Comparison of ENCODE assay signal across 13 mouse cellular contexts in the genomic region with DNA sequence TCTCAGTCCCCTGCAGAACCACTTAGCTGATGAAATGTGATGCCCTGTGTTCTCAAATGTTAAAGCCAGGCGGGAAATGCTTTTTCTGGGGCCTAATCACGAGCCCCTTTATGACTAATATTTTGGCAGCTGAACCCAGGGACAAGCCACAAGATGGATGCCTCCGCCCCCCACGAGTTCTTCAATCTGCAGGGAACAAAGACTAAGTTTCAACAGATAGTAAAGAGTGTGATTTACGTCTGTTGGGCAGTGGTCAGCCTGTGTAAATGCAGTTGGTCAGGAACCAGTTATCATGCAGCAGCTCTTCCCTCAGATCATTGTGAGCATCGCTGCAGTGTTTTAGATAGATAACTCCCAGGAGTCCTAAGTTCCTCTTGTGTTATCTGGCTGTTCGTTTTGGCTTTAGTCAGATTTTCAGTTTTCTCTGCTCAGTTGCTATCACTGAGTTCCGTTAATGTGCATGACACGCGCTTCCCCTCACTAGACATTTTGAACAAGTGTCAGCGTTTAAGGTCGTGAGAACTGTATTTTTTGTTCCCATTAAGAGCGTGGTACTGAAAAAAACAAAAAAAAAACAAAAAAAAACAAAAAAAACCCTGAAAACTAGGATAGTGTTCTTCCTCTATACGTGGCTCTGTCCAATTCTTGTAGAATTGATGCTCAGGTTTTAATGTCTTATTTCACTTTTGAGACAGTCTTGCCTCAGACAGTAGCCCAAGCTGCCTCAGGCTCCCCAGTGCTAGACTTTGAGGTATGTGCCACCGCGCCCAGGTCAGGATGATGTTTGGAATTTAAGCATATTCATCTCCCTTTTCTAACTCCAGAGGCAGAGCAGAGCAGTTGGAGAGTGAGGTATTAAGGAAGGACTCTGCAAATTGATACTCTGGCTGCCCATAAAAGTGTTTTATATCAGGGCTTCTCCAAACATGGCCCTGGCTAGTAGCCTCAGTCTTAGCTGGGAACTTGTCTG. TPM values are rescaled to one million over a fixed set of nuclear protein-coding genes. Genes with fewer than 3 reads are reported as not detected.
DNase-seq lines count a peak whose midpoint lies in the region; ATAC-seq and TF ChIP-seq lines count a peak whose summit lies in the region.
"Had no signal": no experiment of that assay in that cellular context is flagged by ENCODE, and none has a peak within 500 bp of the region (broad histone marks: within the 10 kb centered on the region; RNA-seq: fewer than 3 reads in every experiment).

No protein-coding gene starts in this region.

- intact Hi-C loops in left cerebral cortex, postnatal 10 days (cut with DNase I): no loop called here

- no peaks in the 10 kb centered on the region for H3K9me3 ChIP-seq in kidney, embryonic 14.5 days (ENCODE audit: control insufficient read depth, low read length)
- H3K9me3 ChIP-seq in MEL (replicated peaks; ENCODE audit: insufficient read depth, low read length): no peaks in the 10 kb centered on the region
- H3K9me3 ChIP-seq in liver, embryonic 15.5 days (replicated peaks): no peaks in the 10 kb centered on the region
- no peaks in the 10 kb centered on the region for H3K9me3 ChIP-seq in midbrain, postnatal 0 days (ENCODE audit: low read length)
- H3K9me3 ChIP-seq: embryonic facial prominence, embryonic 13.5 days; hindbrain, embryonic 12.5 days; limb, embryonic 12.5 days; midbrain, embryonic 12.5 days; neural tube, embryonic 15.5 days had no signal

- no peaks in the 10 kb centered on the region for H3K36me3 ChIP-seq in kidney, adult 2 months (ENCODE audit: control insufficient read depth, insufficient read depth, low read length)
- H3K36me3 ChIP-seq in kidney, embryonic 14.5 days (ENCODE audit: control insufficient read depth, insufficient read depth, low read length): no peaks in the 10 kb centered on the region
- H3K36me3 ChIP-seq in MEL (ENCODE audit: control insufficient read depth in 1 of 2, insufficient read depth in 2 of 2, low read length in 2 of 2): peaks cover 0 to 69% of the 10 kb centered on the region in 2 experiments; a peak in 2 of 4 replicates
- peaks cover 2% of the 10 kb centered on the region; the same call in 1 of the 2 replicates for H3K36me3 ChIP-seq in liver, embryonic 15.5 days (replicated peaks)
- H3K36me3 ChIP-seq in midbrain, postnatal 0 days (ENCODE audit: insufficient read depth, low read length): no peaks in the 10 kb centered on the region
- H3K36me3 ChIP-seq: embryonic facial prominence, embryonic 13.5 days; neural tube, embryonic 15.5 days had no signal

- H3K79me2 ChIP-seq in MEL (ENCODE audit: control insufficient read depth, insufficient read depth, low read length, poor library complexity): no peaks in the 10 kb centered on the region

- TF ChIP-seq POLR2A in kidney, adult 2 months (IDR thresholded peaks at IDR 0.05; ENCODE audit: low read depth, low read length): no peak
- TF ChIP-seq POLR2A in MEL (IDR thresholded peaks at IDR 0.05; ENCODE audit: control insufficient read depth in 1 of 2, insufficient read depth in 1 of 2, low read depth in 1 of 2, low read length in 2 of 2, poor library complexity in 1 of 2): peak in 1 of 2 experiments; percentile 32; a peak in 1 of 4 replicates

- H3K27me3 ChIP-seq in kidney, adult 2 months (replicated peaks; ENCODE audit: control insufficient read depth, insufficient read depth, low read length): no peaks in the 10 kb centered on the region
- no peaks in the 10 kb centered on the region for H3K27me3 ChIP-seq in kidney, embryonic 14.5 days (ENCODE audit: control insufficient read depth, insufficient read depth, low read length)
- no peaks in the 10 kb centered on the region for H3K27me3 ChIP-seq in MEL (ENCODE audit: control insufficient read depth in 1 of 2, insufficient read depth in 2 of 2, low read length in 2 of 2)
- no peaks in the 10 kb centered on the region for H3K27me3 ChIP-seq in liver, embryonic 15.5 days
- H3K27me3 ChIP-seq in midbrain, postnatal 0 days (ENCODE audit: insufficient read depth, low read length): no peaks in the 10 kb centered on the region
- H3K27me3 ChIP-seq: embryonic facial prominence, embryonic 13.5 days; hindbrain, embryonic 12.5 days; limb, embryonic 12.5 days; midbrain, embryonic 12.5 days; neural tube, embryonic 15.5 days had no signal

- no peak overlapping the region for H3K9ac ChIP-seq in kidney, embryonic 14.5 days (ENCODE audit: low read depth, low read length)
- H3K9ac ChIP-seq in MEL (ENCODE audit: control insufficient read depth, low read depth, low read length, poor library complexity, severe bottlenecking): peak overlapping the region; percentile 55
- H3K9ac ChIP-seq in liver, embryonic 15.5 days: no peak overlapping the region
- H3K9ac ChIP-seq in midbrain, postnatal 0 days (replicated peaks; ENCODE audit: low read length, poor library complexity, severe bottlenecking): no peak overlapping the region
- H3K9ac ChIP-seq: embryonic facial prominence, embryonic 13.5 days; hindbrain, embryonic 12.5 days; limb, embryonic 12.5 days; midbrain, embryonic 12.5 days; neural tube, embryonic 15.5 days had no signal

- no peak for TF ChIP-seq RAD21 in MEL (IDR thresholded peaks at IDR 0.05; ENCODE audit: low read depth, low read length)

- peak; percentile 99 to 100 for TF ChIP-seq EP300 in MEL (IDR thresholded peaks at IDR 0.05; ENCODE audit: low read depth in 1 of 2, low read length in 2 of 2)

- H3K4me1 ChIP-seq in kidney, adult 2 months (ENCODE audit: control insufficient read depth, insufficient read depth, low read length): no peaks in the 10 kb centered on the region; the same call in 1 of the 2 replicates
- 0 out of 2 replicates have a peak, but pooled peaks cover 12% of the 10 kb centered on the region for H3K4me1 ChIP-seq in kidney, embryonic 14.5 days (ENCODE audit: control insufficient read depth, insufficient read depth, low read length)
- H3K4me1 ChIP-seq in MEL (ENCODE audit: control insufficient read depth in 1 of 2, insufficient read depth in 2 of 2, low read length in 2 of 2): peaks cover 46 to 57% of the 10 kb centered on the region in 2 experiments
- peaks cover 26% of the 10 kb centered on the region for H3K4me1 ChIP-seq in liver, embryonic 15.5 days (replicated peaks)
- H3K4me1 ChIP-seq in midbrain, postnatal 0 days (ENCODE audit: insufficient read depth, low read length): no peaks in the 10 kb centered on the region

- TF ChIP-seq CTCF in kidney, adult 2 months (conservative IDR thresholded peaks at IDR 0.05; ENCODE audit: insufficient read depth, insufficient read length, low read depth, low read length): no peak
- no peak for TF ChIP-seq CTCF in MEL (IDR thresholded peaks at IDR 0.05 in 2 of 3, conservative IDR thresholded peaks at IDR 0.05 in 1 of 3; ENCODE audit: control insufficient read depth in 1 of 3, insufficient read depth in 1 of 3, low read depth in 2 of 3, low read length in 3 of 3, poor library complexity in 1 of 3, severe bottlenecking in 1 of 3)
- TF ChIP-seq CTCF in midbrain, postnatal 0 days (IDR thresholded peaks at IDR 0.05): no peak

- no peak overlapping the region for H3K4me3 ChIP-seq in kidney, adult 2 months (ENCODE audit: insufficient read depth, low read depth, low read length)
- no peak overlapping the region for H3K4me3 ChIP-seq in kidney, embryonic 14.5 days (ENCODE audit: low read length)
- H3K4me3 ChIP-seq in MEL (ENCODE audit: control insufficient read depth in 1 of 2, insufficient read depth in 1 of 2, low read depth in 2 of 2, low read length in 2 of 2): no peak overlapping the region; a peak in 1 of 4 replicates
- H3K4me3 ChIP-seq in liver, embryonic 15.5 days (replicated peaks): no peak overlapping the region
- no peak overlapping the region for H3K4me3 ChIP-seq in midbrain, postnatal 0 days (ENCODE audit: low read depth, low read length)
- H3K4me3 ChIP-seq: embryonic facial prominence, embryonic 13.5 days; hindbrain, embryonic 12.5 days; limb, embryonic 12.5 days; midbrain, embryonic 12.5 days; neural tube, embryonic 15.5 days had no signal

- H3K4me2 ChIP-seq in kidney, embryonic 14.5 days (replicated peaks; ENCODE audit: low read depth, low read length): no peak overlapping the region
- H3K4me2 ChIP-seq in liver, embryonic 15.5 days: no peak overlapping the region
- no peak overlapping the region for H3K4me2 ChIP-seq in midbrain, postnatal 0 days (ENCODE audit: low read depth, low read length, poor library complexity, severe bottlenecking)
- H3K4me2 ChIP-seq: embryonic facial prominence, embryonic 13.5 days; hindbrain, embryonic 12.5 days; limb, embryonic 12.5 days; midbrain, embryonic 12.5 days; neural tube, embryonic 15.5 days had no signal

- ATAC-seq in kidney, embryonic 14.5 days (ENCODE audit: low FRiP score, low TSS enrichment): no peak
- peak; percentile 74 for ATAC-seq in common myeloid progenitor, adult 5-6 weeks (replicated peaks; ENCODE audit: low read depth, poor library complexity, severe bottlenecking)
- ATAC-seq in liver, embryonic 15.5 days (ENCODE audit: insufficient read depth): 0 out of 2 replicates have a peak, but pooled peaks have one; percentile 14
- ATAC-seq in midbrain, postnatal 0 days (ENCODE audit: low FRiP score): no peak

- DNase-seq in kidney, adult 2 months: peak; percentile 35
- DNase-seq in MEL (ENCODE audit: low read depth, low spot score) (peak; percentile 97), MN1 (ENCODE audit: low spot score) (no peak)
- no peak for DNase-seq in midbrain, postnatal 0 days (ENCODE audit: low spot score)
- no peak for DNase-seq in left cerebral cortex, postnatal 10 days (ENCODE audit: extremely low spot score in 1 of 2, low spot score in 2 of 2)

- 41% methylated on average over 16 of the region's 16 CpGs for WGBS in kidney, adult 2 months
- WGBS in kidney, embryonic 14.5 days: 25% methylated on average over 16 of the region's 16 CpGs
- WGBS in liver, embryonic 15.5 days (ENCODE audit: insufficient replicate concordance): 19% methylated on average over 16 of the region's 16 CpGs
- 69% methylated on average over 16 of the region's 16 CpGs for WGBS in midbrain, postnatal 0 days

- peak overlapping the region; percentile 66 for H3K27ac ChIP-seq in kidney, adult 2 months (ENCODE audit: insufficient read depth, low read depth, low read length)
- no peak overlapping the region; the same call in 1 of the 2 replicates for H3K27ac ChIP-seq in kidney, embryonic 14.5 days (ENCODE audit: low read depth, low read length)
- peak overlapping the region; percentile 97 for H3K27ac ChIP-seq in MEL (ENCODE audit: control insufficient read depth, low read depth, low read length)
- H3K27ac ChIP-seq in liver, embryonic 15.5 days (replicated peaks): no peak overlapping the region
- no peak overlapping the region for H3K27ac ChIP-seq in midbrain, postnatal 0 days (ENCODE audit: low read depth, low read length)
- H3K27ac ChIP-seq: embryonic facial prominence, embryonic 13.5 days; hindbrain, embryonic 12.5 days; limb, embryonic 12.5 days; midbrain, embryonic 12.5 days; neural tube, embryonic 15.5 days had no signal

RNA-seq across cellular contexts. Expression of gene Slc45a3, which starts 19.9 kb away (rescaled TPM):
- 30.5 and 37.8 TPM in 2 replicates for polyA plus RNA-seq in kidney, adult 2 months (2012; rRNA removed)
- polyA plus RNA-seq in kidney, embryonic 14.5 days (2014; fragmentation: Nextera tagmentation; extraction: Ambion mirVana): 5.1 and 7.3 TPM in 2 replicates
- 34.1 and 40.7 TPM in 2 replicates for total RNA-seq in MEL (2012; rRNA removed)
- polyA plus RNA-seq in MEL (2012; ENCODE audit: insufficient read depth in 1 of 2, insufficient read length in 2 of 2, low read depth in 1 of 2, low replicate concordance in 2 of 2, missing spikeins in 1 of 2): 10 to 100 TPM in 1 of 2 experiments, not detected in 1; 15.6 TPM
- 9.8 and 10.6 TPM in 2 replicates for total RNA-seq in common myeloid progenitor, adult 5-6 weeks (2017)
- 2.6 and 3.1 TPM in 2 replicates for polyA plus RNA-seq in liver, embryonic 15.5 days (2015; fragmentation: Nextera tagmentation; extraction: Ambion mirVana)
- total RNA-seq in midbrain, postnatal 0 days (2014; rRNA removed): 0.80 and 1.3 TPM in 2 replicates
- polyA plus RNA-seq in midbrain, postnatal 0 days (2015; fragmentation: Nextera tagmentation; extraction: Ambion mirVana): 0.38 and 0.63 TPM in 2 replicates
- total RNA-seq in left cerebral cortex, postnatal 10 days (2021): under 1 TPM; 0.43 to 0.64 TPM

RNA-seq across cellular contexts. Expression of gene Nucks1, which starts 32.6 kb away (rescaled TPM):
- 8.4 and 14.3 TPM in 2 replicates for polyA plus RNA-seq in kidney, adult 2 months (2012; rRNA removed)
- 67.3 and 95.9 TPM in 2 replicates for polyA plus RNA-seq in kidney, embryonic 14.5 days (2014; fragmentation: Nextera tagmentation; extraction: Ambion mirVana)
- total RNA-seq in MEL (2012; rRNA removed): 113 and 121 TPM in 2 replicates
- 10 to 100 TPM; 53.7 to 84.0 TPM for polyA plus RNA-seq in MEL (2012; ENCODE audit: insufficient read depth in 1 of 2, insufficient read length in 2 of 2, low read depth in 1 of 2, low replicate concordance in 2 of 2, missing spikeins in 1 of 2)
- 388 and 411 TPM in 2 replicates for total RNA-seq in common myeloid progenitor, adult 5-6 weeks (2017)
- 25.7 and 27.2 TPM in 2 replicates for polyA plus RNA-seq in liver, embryonic 15.5 days (2015; fragmentation: Nextera tagmentation; extraction: Ambion mirVana)
- 121 and 140 TPM in 2 replicates for total RNA-seq in midbrain, postnatal 0 days (2014; rRNA removed)
- polyA plus RNA-seq in midbrain, postnatal 0 days (2015; fragmentation: Nextera tagmentation; extraction: Ambion mirVana): 41.3 and 51.7 TPM in 2 replicates
- total RNA-seq in left cerebral cortex, postnatal 10 days (2021): 100 to 1,000 TPM; 204 to 210 TPM

Comparison
In these comparisons a context has a peak if more than half of its experiments do, and no peak if none do; other contexts are left out.
1. H3K27ac ChIP-seq: peak in kidney, adult 2 months (single experiment) and MEL (single experiment); none in kidney, embryonic 14.5 days (single experiment), liver, embryonic 15.5 days (single experiment) and midbrain, postnatal 0 days (single experiment).
2. DNase-seq: peak in kidney, adult 2 months (single experiment) and MEL (single experiment); none in midbrain, postnatal 0 days (single experiment), left cerebral cortex, postnatal 10 days (0 of 2) and MN1 (single experiment).
3. ATAC-seq: peak in common myeloid progenitor, adult 5-6 weeks (single experiment) and liver, embryonic 15.5 days (single experiment); none in kidney, embryonic 14.5 days (single experiment) and midbrain, postnatal 0 days (single experiment).